Mouse (Mus musculus) cerebellum, postnatal 25 days (tissue): ENCODE measurements around the gene Naf1.
A peak's percentile ranks its signal among the peaks of the same experiment; 100 is the strongest.

Experiments used
- DNase-seq, 2 experiments: peaks; one replicate each; pipeline ENCODE4 v3.0.0; 2021; ENCODE audit warnings: mixed read lengths in 2 of 2

The Naf1 gene

GRCm38 (mm10) chr8:66860023-66860422 is at the start of gene Naf1:
Gene Naf1 (plus strand): TSS chr8:66860217.
- DNase-seq = peak; percentile 93 to 97

- peak; percentile 38 to 55 for DNase-seq
These were observed 1.0 kb downstream of the Naf1 start for GRCm38 (mm10) chr8:66860921-66861588.

DNA sequence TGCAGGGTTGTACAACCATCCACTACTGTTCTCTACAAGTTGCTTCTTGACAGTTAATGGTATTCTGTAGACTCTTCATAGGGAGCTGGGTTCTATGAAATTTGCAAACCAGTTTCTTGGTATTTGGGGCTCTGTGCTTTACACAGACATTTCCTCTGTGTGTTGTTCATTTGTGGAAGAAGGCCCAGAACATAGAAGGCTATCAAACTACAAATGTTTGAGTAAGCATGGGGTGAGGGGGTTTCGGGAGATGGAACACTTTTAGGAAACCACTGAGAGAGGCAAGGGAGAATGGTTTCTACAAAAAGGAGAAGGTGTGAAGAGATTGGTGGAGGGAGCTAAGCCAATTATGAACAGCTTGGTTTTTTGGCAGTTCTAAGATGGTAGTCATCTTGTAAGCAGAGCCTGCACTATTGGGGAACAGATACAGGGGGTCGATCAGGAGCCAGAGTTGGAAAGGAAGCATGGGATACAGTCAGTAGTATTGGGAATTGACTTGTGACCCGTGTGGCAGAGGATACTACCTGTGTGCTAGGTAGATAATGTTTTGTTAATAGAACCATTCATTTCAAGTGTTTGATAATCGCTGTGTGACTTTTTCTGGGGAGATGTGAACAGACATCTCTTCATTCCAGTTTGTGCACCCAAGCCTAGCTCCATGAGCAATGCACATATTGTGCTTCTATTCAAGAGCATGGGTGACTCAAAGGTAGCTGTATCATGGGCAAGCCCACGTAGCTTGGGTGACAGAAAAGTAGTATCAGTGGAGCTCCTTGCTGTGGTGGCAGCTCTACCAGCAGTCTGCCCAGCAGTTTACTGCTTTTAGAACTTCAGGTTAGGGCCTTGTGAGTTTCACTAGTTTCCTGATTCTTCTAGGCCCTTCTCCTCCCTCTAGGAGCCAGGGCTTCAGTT is 1.8 kb downstream of the Naf1 start:
- DNase-seq = no peak

DNA sequence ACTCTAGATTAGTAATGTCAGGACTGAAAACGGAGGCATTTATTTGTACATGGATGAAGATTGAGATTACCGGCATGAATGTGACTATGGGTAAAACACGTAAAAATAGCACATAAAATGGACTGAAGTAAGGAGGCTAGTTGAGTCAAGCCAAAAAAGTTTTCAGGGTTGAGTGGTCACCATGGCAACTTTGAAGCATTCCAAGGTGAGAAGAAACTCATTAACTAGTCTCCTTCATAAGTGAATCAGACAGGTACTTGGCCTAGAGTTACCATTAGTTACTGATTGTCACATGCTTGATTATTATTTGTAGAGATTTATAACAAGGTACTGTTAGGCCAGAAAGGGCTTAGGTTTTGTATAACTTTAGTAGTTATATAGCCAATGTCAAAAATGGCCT is 3.7 kb downstream of the Naf1 start:
- no peak for DNase-seq

DNA sequence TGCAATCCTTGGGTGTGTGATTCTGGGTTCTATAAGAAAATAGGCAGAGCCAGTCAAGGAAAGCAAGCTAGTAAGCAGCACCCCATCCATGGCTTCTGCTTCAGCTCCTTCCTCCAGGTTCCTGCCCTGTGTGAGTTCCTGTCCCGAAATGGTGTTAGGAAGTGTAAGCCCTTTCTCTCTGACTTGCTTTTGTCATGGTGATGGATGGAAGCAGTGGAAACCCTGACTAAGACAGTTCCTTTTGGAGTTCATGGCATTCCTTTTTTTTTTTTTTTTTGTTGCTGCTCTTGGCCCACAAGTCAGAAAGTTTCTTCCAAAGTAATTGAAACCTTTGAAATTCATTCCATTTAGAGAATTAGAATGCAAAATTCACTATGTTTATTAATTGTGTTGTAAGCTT is 5.1 kb downstream of the Naf1 start:
- DNase-seq = no peak

DNA sequence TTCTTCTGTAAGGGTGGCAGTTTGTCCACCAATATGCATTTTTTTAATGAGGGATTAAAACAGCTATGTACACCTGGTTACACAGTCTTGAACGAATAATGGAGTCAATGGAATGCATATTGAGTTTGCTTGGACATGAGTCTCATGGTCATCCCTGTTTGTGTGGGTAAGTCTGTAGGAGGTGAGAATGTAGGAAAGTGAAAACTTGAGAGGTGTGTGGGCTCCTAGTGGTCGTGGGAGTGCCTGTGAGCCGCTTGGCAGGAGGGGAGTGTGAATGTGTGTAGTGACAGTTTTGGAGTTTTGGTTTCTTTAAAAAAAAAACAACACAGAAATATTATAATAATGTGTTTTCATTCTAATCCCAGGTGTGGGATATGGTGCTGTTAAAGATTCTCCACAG is 7.7 kb downstream of the Naf1 start:
- DNase-seq = no peak

GRCm38 (mm10) chr8:66869211-66869932 is 9.4 kb downstream of the Naf1 start:
- DNase-seq = no peak

GRCm38 (mm10) chr8:66883866-66884265 is 23.8 kb downstream of the Naf1 start:
- no peak for DNase-seq

GRCm38 (mm10) chr8:66891879-66892278 is 31.9 kb downstream of the Naf1 start:
- DNase-seq = no peak

GRCm38 (mm10) chr8:66905000-66905399 is 45.0 kb downstream of the Naf1 start:
- peak in 1 of 2 experiments; percentile 12 for DNase-seq

DNA sequence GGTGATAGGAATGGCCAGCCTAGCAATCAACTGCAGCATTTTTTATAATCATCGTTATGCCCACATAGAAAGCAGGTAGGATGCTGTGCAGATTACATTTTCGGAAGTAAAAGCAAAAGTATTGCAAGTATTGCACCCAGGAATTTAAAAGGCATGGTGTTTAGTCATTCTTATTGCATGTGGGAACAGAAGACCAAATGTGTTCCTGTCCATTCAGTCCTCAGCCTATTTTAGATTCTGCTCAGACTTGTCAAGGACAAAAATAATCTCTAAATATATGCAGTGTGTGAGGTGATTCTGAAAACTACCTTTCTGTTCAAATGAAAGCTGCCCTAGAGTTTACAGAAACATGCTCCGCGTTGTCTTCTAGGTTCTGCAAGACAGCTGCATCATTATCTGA is 45.5 kb downstream of the Naf1 start:
- no peak for DNase-seq

DNA sequence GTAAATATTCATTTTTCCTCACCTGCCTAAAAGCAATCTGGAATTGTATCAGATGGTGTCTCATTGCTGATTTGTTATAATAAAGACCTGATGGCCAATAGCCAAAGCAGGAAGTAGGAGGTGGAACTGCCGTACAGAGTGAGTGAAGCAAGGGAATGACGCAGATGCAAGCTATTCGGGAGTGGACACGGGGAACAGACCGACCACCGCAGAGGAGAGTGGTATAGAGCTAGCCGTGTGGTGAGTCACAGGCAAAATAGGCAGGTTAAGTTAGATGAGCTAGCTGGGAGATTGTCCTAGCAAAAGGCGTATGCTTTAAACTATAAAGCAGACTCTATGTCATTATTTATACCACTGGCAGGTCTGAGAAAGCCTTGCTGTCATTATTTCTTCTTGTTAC is 46.1 kb downstream of the Naf1 start:
- no peak for DNase-seq

DNA sequence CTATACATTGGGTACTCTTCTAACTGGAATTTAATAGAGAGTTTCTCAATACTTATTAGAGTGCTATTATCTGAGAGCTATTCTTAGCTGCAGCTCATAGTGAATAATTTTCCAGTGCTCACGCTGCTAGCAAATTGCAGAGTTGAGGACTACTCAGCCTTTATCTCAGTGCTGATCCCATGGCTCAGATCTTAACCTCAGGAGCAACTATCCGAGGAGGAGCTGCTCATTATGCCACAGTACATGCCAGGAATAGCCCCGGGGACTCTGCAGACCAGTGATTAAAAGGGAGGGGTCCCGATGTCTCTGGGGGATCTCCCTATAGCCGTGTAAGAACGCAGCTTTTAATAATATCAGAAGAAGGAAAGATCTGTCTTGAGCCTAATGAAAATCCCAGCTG is 50.7 kb downstream of the Naf1 start:
- DNase-seq = no peak

DNA sequence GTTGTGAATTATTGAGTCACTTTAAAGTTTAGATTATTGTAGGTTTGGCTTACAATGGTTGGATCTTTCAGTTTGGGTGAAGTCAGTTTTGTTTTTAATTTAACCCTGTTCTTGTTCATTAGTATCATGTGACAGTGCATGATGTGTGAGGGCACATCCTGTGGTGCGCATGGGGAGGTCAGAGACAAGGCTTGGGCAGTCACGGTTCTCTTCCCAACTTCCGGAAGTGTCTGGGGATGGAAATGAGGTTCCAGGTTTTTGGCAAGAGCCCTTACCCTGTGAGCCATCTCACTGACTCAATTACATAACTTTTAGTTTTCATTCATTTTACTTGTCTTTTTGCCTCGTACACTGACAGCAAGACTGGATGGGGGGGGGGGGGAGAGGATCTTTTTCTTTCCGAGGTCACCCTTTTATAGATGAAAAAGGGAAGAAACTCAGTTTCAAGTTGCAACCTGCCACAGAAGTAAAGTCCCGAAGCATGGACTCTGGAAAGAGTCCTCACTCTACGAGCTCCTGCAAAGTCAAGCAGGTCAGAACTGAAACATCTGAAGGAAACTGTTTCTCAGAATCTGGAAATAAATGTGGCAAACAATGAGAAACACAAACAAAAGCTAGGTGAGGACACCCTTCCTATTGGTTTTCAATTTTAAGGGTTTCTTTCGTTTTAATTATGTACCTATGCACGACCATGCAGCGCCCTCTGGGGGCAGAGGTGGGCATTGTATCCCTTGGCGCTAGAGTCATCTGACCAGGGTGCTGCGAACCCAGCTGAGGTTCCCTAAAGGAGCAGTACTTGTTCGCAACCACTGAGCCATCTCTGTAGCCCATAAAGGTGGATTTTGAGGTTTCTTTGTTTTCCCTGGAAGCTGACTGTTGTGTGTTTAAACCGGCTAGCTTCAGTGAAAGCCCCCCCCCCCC is 53.9 kb downstream of the Naf1 start:
- DNase-seq = peak; percentile 12 to 49

GRCm38 (mm10) chr8:66916056-66916455 is 56.0 kb downstream of the Naf1 start:
- DNase-seq = no peak

DNA sequence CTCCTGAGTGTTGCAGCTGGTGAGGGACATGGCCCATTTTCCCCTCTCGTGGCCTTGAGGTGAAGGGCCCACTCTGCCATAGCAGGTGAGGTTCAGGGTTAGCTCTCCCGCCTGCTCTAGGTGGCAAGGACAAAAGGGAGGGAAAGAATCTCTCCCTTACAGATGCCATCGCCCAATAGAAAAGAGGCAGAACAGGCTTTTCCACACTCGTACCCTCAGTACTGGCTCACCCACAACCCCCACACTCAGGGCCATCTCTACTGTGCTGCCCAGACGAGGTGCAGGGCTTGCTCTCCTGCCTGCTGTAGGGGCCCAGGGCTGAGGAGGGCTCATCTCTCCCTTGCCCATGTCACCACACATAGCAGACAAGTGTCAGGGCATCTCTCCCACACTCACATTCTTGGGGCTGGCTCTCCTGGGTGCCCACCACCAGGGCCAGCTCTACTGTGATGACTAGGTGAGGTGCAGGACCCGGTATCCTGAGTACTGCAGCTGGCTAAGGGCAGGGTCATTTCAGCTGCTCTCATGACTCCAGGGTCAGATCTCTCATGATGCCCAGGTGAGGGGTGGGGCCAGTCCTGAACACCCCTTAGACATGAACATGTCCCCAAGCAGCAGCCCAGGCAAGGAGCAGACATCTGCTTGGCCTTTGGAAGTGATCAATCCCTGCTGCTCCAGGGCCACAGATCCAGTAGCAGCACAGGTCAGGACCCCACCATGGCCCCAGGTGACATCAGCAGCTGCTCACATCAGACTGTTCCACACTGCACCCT is 57.9 kb downstream of the Naf1 start:
- DNase-seq = no peak

GRCm38 (mm10) chr8:66918471-66918870 is 58.5 kb downstream of the Naf1 start:
- DNase-seq = no peak

DNA sequence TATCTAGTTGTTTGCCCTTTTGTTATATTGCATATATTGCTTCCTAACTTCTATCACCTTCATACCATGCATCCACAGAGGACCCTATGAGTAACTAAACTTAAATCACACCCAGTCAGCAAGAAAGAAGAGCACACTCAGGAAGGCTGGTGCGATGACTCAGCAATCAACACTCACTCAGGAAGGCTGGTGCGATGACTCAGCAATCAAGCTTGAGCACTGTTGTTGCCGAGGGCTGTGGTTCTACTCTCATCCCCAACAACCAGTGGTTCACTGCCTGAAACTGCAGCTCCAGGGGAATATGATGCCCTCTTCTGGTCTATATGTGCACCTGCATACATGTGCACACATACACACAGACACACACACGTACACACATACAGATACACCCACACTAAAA is 73.7 kb downstream of the Naf1 start:
- no peak for DNase-seq

GRCm38 (mm10) chr8:66936236-66936635 is 76.2 kb downstream of the Naf1 start:
- DNase-seq = no peak
